1 mouse cellular context compared by ENCODE assay signal in genomic region chrX:159709296-159709695, GRCm38 (mm10).
TF ChIP-seq lines count a peak whose summit lies in the region.

No protein-coding gene starts in this region.

TF ChIP-seq in CH12.LX, 34 proteins besides CTCF, POLR2A, EP300 and RAD21 (continued from another document):
- TF ChIP-seq HCFC1 (IDR thresholded peaks at IDR 0.05; ENCODE audit: low read depth, low read length) (no peak), ZNF384 (IDR thresholded peaks at IDR 0.05; ENCODE audit: low read depth, low read length) (peak; percentile 51; the same call in 1 of the 2 replicates), TCF12 (IDR thresholded peaks at IDR 0.05; ENCODE audit: low read depth, low read length) (peak; percentile 66), USF1 (IDR thresholded peaks at IDR 0.05; ENCODE audit: low read depth, low read length) (no peak), KAT2A (IDR thresholded peaks at IDR 0.05; ENCODE audit: insufficient replicate concordance, low read length) (no peak)
